Mouse (Mus musculus) thymus, adult 2 months (tissue): ENCODE measurements around the gene Nkiras2.

Source experiments
- CTCF ChIP-seq: fragments of 200-500 bp; IDR thresholded peaks from 2 replicates; pipeline ENCODE4 v1.5.1; 2012; ENCODE audit warnings: mild to moderate bottlenecking, control low read depth, low read length, moderate library complexity, borderline replicate concordance; ENCODE audit not compliant: control insufficient read depth, poor library complexity, insufficient read depth; ENCODE audit errors: extremely low read depth
- POLR2A ChIP-seq: fragments of 200-500 bp; IDR thresholded peaks from 2 replicates; pipeline ENCODE4 v1.6.1; 2012; ENCODE audit warnings: mild to moderate bottlenecking, low read length, control low read depth, moderate library complexity; ENCODE audit not compliant: control insufficient read depth, poor library complexity, insufficient read depth; ENCODE audit errors: extremely low read depth

DNA sequence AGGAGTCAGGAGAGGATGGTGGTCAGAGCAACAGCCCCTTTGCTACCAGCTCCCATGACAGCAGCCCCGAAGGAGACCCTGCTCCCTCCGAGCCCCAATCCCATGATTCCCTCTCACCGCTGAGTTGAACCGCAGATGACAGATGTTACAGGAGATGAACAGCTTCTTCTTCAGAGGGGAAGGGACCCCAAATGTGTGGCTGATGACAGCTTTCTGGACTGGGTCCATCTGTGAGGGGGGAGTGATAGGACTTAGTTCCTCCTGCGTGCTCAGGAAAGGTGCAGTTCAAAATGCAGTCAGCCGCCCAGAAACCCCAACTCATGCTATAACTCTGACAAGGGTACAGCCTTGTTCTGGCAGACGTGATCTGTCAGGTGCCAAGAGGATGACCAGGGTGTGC, 15.5 kb downstream of the Nkiras2 start:
- no peak for TF ChIP-seq CTCF
- TF ChIP-seq POLR2A = no peak
